Mouse (Mus musculus) MEL (cell line): ENCODE measurements around the gene Glt28d2.

Experiments
- CHD2 ChIP-seq: IDR thresholded peaks from 2 replicates; pipeline ENCODE4 v1.6.1; 2011; ENCODE audit warnings: low read length, improper control_type of control experiment
- CTCF ChIP-seq, 3 experiments: IDR thresholded peaks in 2 of 3; conservative IDR thresholded peaks in 1 of 3; 2 replicates each; pipeline ENCODE4 v1.5.1; 2011 to 2012; ENCODE audit warnings: low read length in 3 of 3, low read depth in 2 of 3, mild to moderate bottlenecking in 2 of 3, improper control_type of control experiment in 1 of 3, inconsistent platforms in 1 of 3, mixed read lengths in 1 of 3, moderate library complexity in 1 of 3; ENCODE audit not compliant: control insufficient read depth in 1 of 3, insufficient read depth in 1 of 3, poor library complexity in 1 of 3, severe bottlenecking in 1 of 3
- EP300 ChIP-seq, 2 experiments: IDR thresholded peaks; 2 replicates each; pipeline ENCODE4 v1.6.1; 2011; ENCODE audit warnings: improper control_type of control experiment in 2 of 2, low read length in 2 of 2, low read depth in 1 of 2, mild to moderate bottlenecking in 1 of 2
- GABPA ChIP-seq: IDR thresholded peaks from 2 replicates; pipeline ENCODE4 v1.6.1; 2012; ENCODE audit warnings: low read depth, mild to moderate bottlenecking, inconsistent platforms, low read length, improper control_type of control experiment, moderate library complexity
- GATA1 ChIP-seq: IDR thresholded peaks from 2 replicates; pipeline ENCODE4 v1.6.1; 2011; ENCODE audit warnings: low read depth, low read length, improper control_type of control experiment
- KAT2A ChIP-seq: conservative IDR thresholded peaks from 2 replicates; pipeline ENCODE4 v1.6.1; 2012; ENCODE audit warnings: low read depth, low read length, improper control_type of control experiment, inconsistent platforms
- MAZ ChIP-seq: IDR thresholded peaks from 2 replicates; pipeline ENCODE4 v1.6.1; 2012; ENCODE audit warnings: low read depth, mild to moderate bottlenecking, inconsistent platforms, low read length, improper control_type of control experiment
- MEF2A ChIP-seq: IDR thresholded peaks from 2 replicates; pipeline ENCODE4 v1.6.1; 2014; ENCODE audit warnings: low read depth, mild to moderate bottlenecking, inconsistent platforms, low read length, improper control_type of control experiment; ENCODE audit not compliant: poor library complexity, insufficient replicate concordance, severe bottlenecking; ENCODE audit errors: extremely low read depth
- NELFE ChIP-seq: IDR thresholded peaks from 2 replicates; pipeline ENCODE4 v1.6.1; 2011; ENCODE audit warnings: low read depth, low read length, improper control_type of control experiment
- POLR2A ChIP-seq, 2 experiments: IDR thresholded peaks; 2 replicates each; pipeline ENCODE4 v1.6.1; 2011 to 2012; ENCODE audit warnings: low read length in 2 of 2, mild to moderate bottlenecking in 2 of 2, control low read depth in 1 of 2, improper control_type of control experiment in 1 of 2, low read depth in 1 of 2, moderate library complexity in 1 of 2; ENCODE audit not compliant: control insufficient read depth in 1 of 2, insufficient read depth in 1 of 2, poor library complexity in 1 of 2
- RAD21 ChIP-seq: IDR thresholded peaks from 2 replicates; pipeline ENCODE4 v1.6.1; 2011; ENCODE audit warnings: mild to moderate bottlenecking, low read depth, low read length, improper control_type of control experiment

DNA sequence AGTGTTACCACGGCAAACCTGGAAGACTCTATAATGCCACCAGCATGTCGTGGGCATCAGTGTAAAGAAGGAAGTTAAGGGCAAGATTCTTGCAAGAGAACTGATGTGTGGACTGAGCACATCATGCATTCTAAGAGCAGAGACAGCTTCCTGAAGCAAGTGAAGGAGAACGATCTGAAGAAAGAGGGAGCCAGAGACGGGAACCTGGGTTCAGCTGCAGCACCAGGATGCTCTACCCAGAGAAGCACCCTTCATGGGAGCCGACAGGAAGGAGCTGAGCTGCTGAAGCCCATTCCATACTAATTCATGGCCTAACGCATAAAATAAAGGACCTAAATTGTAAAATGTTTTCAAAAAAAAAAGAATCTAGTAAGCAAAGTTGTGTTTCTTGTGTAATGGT, 27.5 kb upstream of the Glt28d2 start:
- TF ChIP-seq CTCF (IDR thresholded peaks at IDR 0.05 in 2 of 3, conservative IDR thresholded peaks at IDR 0.05 in 1 of 3; ENCODE audit: control insufficient read depth in 1 of 3, insufficient read depth in 1 of 3, low read depth in 2 of 3, low read length in 3 of 3, poor library complexity in 1 of 3, severe bottlenecking in 1 of 3) (no peak), GABPA (no peak), POLR2A (IDR thresholded peaks at IDR 0.05; ENCODE audit: control insufficient read depth in 1 of 2, insufficient read depth in 1 of 2, low read depth in 1 of 2, low read length in 2 of 2, poor library complexity in 1 of 2) (no peak), KAT2A (no peak), MEF2A (no peak), EP300 (IDR thresholded peaks at IDR 0.05; ENCODE audit: low read depth in 1 of 2, low read length in 2 of 2) (no peak), MAZ (no peak), RAD21 (no peak), NELFE (no peak), CHD2 (no peak), GATA1 (no peak)
